Mouse (Mus musculus) stomach, embryonic 14.5 days (tissue): ENCODE data around the gene Stfa2. TPM values are rescaled to one million over a fixed set of nuclear protein-coding genes. Genes with fewer than 3 reads are reported as not detected.
"Not testable (repeated sequence)": the region's sequence is repeated elsewhere in the genome, so short reads cannot be mapped to it uniquely, and the experiment has no call there.

Source experiments
- ATAC-seq: fragments of 200-750 bp; cut with Nextera tagmentation; 2 replicates; pipeline ENCODE4 v1.8.0; 2017; ENCODE audit warnings: low read depth, moderate TSS enrichment; ENCODE audit not compliant: insufficient number of reproducible peaks, insufficient read depth, low FRiP score
- H3K27ac ChIP-seq: fragments of 300-500 bp; sonication (generic); 2 replicates; pipeline ENCODE4 v1.5.1; 2014; ENCODE audit warnings: mild to moderate bottlenecking, low read length, moderate library complexity, mixed read lengths
- H3K27me3 ChIP-seq: fragments of 300-500 bp; sonication (generic); 2 replicates; pipeline ENCODE4 v1.6.1; 2014; ENCODE audit warnings: low read length, control low read depth, mixed read lengths; ENCODE audit not compliant: control insufficient read depth, insufficient read depth
- H3K36me3 ChIP-seq: fragments of 300-500 bp; sonication (generic); 2 replicates; pipeline ENCODE4 v1.6.1; 2014; ENCODE audit warnings: mild to moderate bottlenecking, control low read depth, low read length, moderate library complexity, mixed read lengths; ENCODE audit not compliant: control insufficient read depth, insufficient read depth
- H3K4me1 ChIP-seq: fragments of 300-500 bp; sonication (generic); 2 replicates; pipeline ENCODE4 v1.6.1; 2014; ENCODE audit warnings: low read length, control low read depth, mixed read lengths; ENCODE audit not compliant: control insufficient read depth, insufficient read depth
- H3K4me2 ChIP-seq: fragments of 300-500 bp; sonication (generic); replicated peaks from 2 replicates; pipeline ENCODE4 v1.6.1; 2014; ENCODE audit warnings: low read depth, low read length, control low read depth
- H3K4me3 ChIP-seq: fragments of 300-500 bp; sonication (generic); 2 replicates; pipeline ENCODE4 v1.5.1; 2014; ENCODE audit warnings: low read depth, low read length, control low read depth
- H3K9ac ChIP-seq: fragments of 300-500 bp; sonication (generic); replicated peaks from 2 replicates; pipeline ENCODE4 v1.6.1; 2014; ENCODE audit warnings: low read depth, mild to moderate bottlenecking, control low read depth, low read length, moderate library complexity, mixed read lengths
- H3K9me3 ChIP-seq: fragments of 300-500 bp; sonication (generic); 2 replicates; pipeline ENCODE4 v1.6.1; 2016; ENCODE audit warnings: low read depth, low read length, control low read depth; ENCODE audit not compliant: control insufficient read depth
- WGBS: fragments of 180-500 bp; shearing (Covaris S2); extraction: QIAGEN DNeasy Blood & Tissue Kit; methylation state at CpG from one replicate; pipeline ENCODE4 v1.1.7; 2014; 5-methylcytosine and 5-hydroxymethylcytosine counted together
- polyA plus RNA-seq: library from polyadenylated mRNA; unstranded; fragments of >200 nt; fragmentation: Nextera tagmentation; extraction: Ambion mirVana; gene quantifications from 2 replicates; pipeline ENCODE4 v1.2.1, GENCODE M21; 2014

Gene Stfa2
- 0.61 and 2.1 TPM in 2 replicates for polyA plus RNA-seq

DNA sequence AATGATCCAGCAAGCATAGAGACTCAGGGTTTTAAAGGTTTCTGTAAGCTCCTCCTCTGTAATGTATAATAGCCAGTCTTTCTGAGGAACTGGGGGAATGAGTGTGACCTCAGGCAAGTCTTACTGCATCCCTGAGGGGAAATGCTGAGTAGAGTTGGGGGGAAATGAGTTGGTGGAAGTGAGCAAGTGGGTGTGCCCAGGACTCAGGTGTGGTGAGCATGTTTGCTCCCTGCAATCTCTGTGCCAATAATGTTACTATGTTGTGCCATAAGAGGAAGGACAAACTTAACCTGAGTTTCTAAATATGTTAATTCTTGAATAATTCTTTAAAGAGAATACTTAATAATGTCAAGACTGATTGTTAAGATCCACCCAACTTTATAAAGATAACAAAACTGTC lies at the start of gene Stfa2:
Gene Stfa2 (minus strand): TSS at position 101 of the 400 bp plus-strand sequence.
- no peaks in the 10 kb centered on the region for H3K9me3 ChIP-seq
- H3K9ac ChIP-seq = no peak within 1 kb of the TSS
- H3K4me3 ChIP-seq = no peak within 1 kb of the TSS
- no peak for ATAC-seq
- no peak within 1 kb of the TSS for H3K27ac ChIP-seq
- no peaks in the 10 kb centered on the region for H3K4me1 ChIP-seq
- H3K36me3 ChIP-seq = no peaks in the 10 kb centered on the region
- H3K4me2 ChIP-seq = no peak within 1 kb of the TSS
- no peaks in the 10 kb centered on the region for H3K27me3 ChIP-seq

DNA sequence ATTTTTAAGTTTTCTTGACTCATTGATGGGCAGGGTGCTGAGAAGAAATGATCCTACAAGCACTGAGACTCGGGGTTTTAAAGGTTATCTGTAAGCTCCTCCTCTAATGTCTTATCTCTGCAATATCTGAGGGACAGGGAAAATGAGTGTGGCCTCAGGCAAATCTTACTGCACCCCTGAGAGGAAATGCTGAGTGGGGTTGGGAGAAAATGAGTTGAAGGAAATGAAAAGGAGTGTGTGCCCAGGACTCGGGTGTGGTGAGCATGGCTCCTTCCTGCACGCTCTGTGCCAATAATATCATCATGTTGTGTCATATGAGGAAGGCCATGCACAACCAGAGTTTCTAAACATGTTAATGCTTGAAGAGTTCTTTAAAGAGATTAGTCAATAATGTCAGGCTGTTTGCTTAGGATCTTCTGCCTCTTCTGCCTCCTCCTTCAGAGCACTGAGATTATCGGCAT lies 47.1 kb upstream of the Stfa2 start, which contains the start of gene Stfa3:
Gene Stfa3 (minus strand): TSS at position 51 of the 461 bp plus-strand sequence.
- Histone ChIP-seq H3K27ac (no peak within 1 kb of the TSS), H3K4me3 (no peak within 1 kb of the TSS), H3K9me3 (no peaks in the 10 kb centered on the region), H3K4me2 (no peak within 1 kb of the TSS), H3K27me3 (no peaks in the 10 kb centered on the region), H3K4me1 (no peaks in the 10 kb centered on the region), H3K9ac (no peak within 1 kb of the TSS), H3K36me3 (no peaks in the 10 kb centered on the region)
- 71% methylated on average over 4 of the region's 4 CpGs for WGBS
- no peak for ATAC-seq

DNA sequence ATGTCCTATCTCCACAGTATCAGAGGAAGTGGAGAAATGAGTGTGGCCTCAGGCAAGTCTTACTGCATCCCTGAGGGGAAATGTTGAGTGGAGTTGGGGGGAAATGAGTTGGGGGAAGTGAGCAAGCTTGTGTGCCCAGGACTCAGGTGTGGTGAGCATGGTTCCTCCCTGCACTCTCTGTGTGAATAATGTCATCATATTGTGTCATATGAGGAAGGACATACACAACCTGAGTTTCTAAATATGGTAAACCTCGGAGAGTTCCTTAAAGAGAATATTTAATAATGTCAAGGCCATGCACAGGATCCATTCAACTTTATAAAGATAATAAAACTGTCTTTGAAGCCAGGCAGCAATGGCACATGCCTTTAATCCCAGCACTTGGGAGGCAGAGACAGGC lies 12.7 kb upstream of the Stfa2 start:
- H3K27me3 ChIP-seq, H3K4me2 ChIP-seq, H3K4me1 ChIP-seq, ATAC-seq, H3K9ac ChIP-seq, H3K9me3 ChIP-seq, H3K36me3 ChIP-seq, H3K27ac ChIP-seq, H3K4me3 ChIP-seq: not testable (repeated sequence)
- WGBS = 79% methylated on average over 1 of the region's 1 CpGs

DNA sequence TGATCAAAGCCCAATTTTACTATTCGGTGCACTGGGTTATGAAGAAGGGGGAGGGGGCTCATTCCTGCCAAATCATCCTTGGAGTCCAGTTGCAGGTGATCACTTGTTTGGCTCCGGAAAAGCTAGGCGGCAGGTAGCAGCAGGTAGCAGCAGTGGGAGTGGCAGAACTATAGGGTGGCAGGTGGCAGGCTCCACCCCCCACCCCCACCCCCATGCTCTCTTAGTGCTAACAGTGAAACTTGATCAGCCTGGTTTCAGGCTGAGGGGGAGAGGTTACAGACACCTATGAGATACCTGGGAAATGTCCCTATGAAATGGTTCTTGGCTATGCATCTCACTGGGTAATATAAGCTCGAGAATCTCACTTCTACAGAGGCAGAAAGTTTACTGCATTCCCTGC lies 19.2 kb downstream of the Stfa2 start:
- H3K4me2 ChIP-seq = no peak overlapping the region
- WGBS = 17% methylated on average over 4 of the region's 4 CpGs
- ATAC-seq = no peak

DNA sequence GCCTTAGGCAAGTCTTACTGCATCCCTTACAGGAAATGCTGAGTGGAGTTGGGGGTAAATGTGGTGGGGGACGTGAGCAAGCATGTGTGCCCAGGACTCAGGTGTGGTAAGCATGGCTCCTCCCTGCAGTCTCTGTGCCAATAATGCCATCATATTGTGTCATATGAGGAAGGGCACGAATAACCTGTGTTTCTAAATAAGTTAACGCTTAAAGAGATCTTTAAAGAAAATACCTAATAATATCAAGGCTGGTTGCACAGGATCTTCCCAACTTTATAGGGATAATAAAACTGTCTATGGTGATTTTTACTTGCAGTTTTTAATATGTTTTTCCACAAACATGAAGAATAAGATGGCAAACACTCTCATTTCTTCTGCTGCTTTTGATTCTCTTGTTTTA lies 40.6 kb downstream of the Stfa2 start, which contains the start of gene BC100530:
Gene BC100530 (minus strand): TSS at position 101 of the 400 bp plus-strand sequence.
- not testable (repeated sequence) for H3K9me3 ChIP-seq, H3K27ac ChIP-seq, H3K4me2 ChIP-seq, H3K4me1 ChIP-seq, ATAC-seq, H3K27me3 ChIP-seq, H3K36me3 ChIP-seq, H3K9ac ChIP-seq, H3K4me3 ChIP-seq
- 76% methylated on average over 3 of the region's 3 CpGs for WGBS

More for the DNA sequence above, 19.2 kb downstream of the Stfa2 start:
- Histone ChIP-seq H3K9me3 (no peaks in the 10 kb centered on the region), H3K4me1 (no peaks in the 10 kb centered on the region), H3K9ac (no peak overlapping the region), H3K4me3 (no peak overlapping the region), H3K27me3 (no peaks in the 10 kb centered on the region), H3K36me3 (no peaks in the 10 kb centered on the region), H3K27ac (no peak overlapping the region)

Other genes starting within 250 kb of the Stfa2 start
- gene Gm5483, start 224.2 kb downstream of the Stfa2 start, polyA plus RNA-seq = 6.7 and 12.1 TPM in 2 replicates
- not detected in 2 replicates for gene Gm5416, start 198.1 kb downstream of the Stfa2 start, polyA plus RNA-seq
- not detected in 2 replicates for gene 2010005H15Rik, start 187.0 kb downstream of the Stfa2 start, polyA plus RNA-seq
- 15.1 and 16.5 TPM in 2 replicates for gene Stfa1, start 131.5 kb downstream of the Stfa2 start, polyA plus RNA-seq
- not detected in 2 replicates for gene BC117090, start 74.1 kb downstream of the Stfa2 start, polyA plus RNA-seq
- 10.4 and 14.5 TPM in 2 replicates for gene BC100530, start 40.7 kb downstream of the Stfa2 start, polyA plus RNA-seq
- gene Stfa3, start 46.9 kb upstream of the Stfa2 start, polyA plus RNA-seq = 3.5 and 3.6 TPM in 2 replicates
- 0.07 TPM in 1 of 2 replicates, not detected in the other for gene Casr, start 153.7 kb upstream of the Stfa2 start, polyA plus RNA-seq